Mouse (Mus musculus): Measurements from ENCODE around the gene Gypa.

Gypa gene

GRCm38 (mm10) chr8:80551303-80551702 lies 57.7 kb downstream of the Gypa start:
- no peak for DNase-seq

DNA sequence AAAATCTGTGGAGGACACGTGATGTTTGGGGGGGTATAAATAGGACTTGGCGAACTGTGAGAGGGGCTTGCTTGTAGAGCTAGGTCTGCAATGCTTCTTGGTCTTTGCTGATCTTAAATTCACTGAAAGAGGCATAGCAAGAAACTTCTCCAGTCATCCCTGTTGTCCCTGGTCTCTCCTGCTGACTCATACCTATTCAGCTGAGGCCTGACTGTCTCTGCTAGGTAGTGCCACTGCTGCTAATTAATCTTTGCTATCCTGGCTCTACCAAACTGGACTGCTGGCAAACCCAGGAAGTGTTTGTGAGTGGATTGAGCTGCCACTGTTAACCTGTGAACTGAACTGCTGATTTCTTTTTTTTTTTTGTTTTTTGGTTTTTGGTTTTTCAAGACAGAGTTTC lies 61.4 kb downstream of the Gypa start:
- no peak for DNase-seq
